Mouse (Mus musculus): ENCODE results near the gene Impdh1. TPM values are rescaled to one million over a fixed set of nuclear protein-coding genes. Genes with fewer than 3 reads are reported as not detected.
"Not testable (repeated sequence)": the region's sequence is repeated elsewhere in the genome, so short reads cannot be mapped to it uniquely, and the experiment has no call there.

Gene Impdh1
- total RNA-seq, 4 experiments from 2014 or later, result 46.9 to 67.5 (median 53.0) TPM

GRCm38 (mm10) chr6:29178888-29179658 lies 37.1 kb downstream of the Impdh1 start, which contains the start of gene Prrt4:
Prrt4 (minus strand) TSS chr6:29179584.
- DNase-seq, result no peak

- no peak for DNase-seq
Observed at GRCm38 (mm10) chr6:29177901-29178879, 38.0 kb downstream of the Impdh1 start.

- DNase-seq, result no peak
Observed at GRCm38 (mm10) chr6:29175113-29175512, 41.1 kb downstream of the Impdh1 start.

- no peak for DNase-seq
Observed at GRCm38 (mm10) chr6:29174368-29174767, 41.8 kb downstream of the Impdh1 start.

GRCm38 (mm10) chr6:29170952-29171388 lies 45.2 kb downstream of the Impdh1 start:
- peak; percentile 53 for DNase-seq

- DNase-seq, result no peak
Observed at GRCm38 (mm10) chr6:29170063-29170921, 45.9 kb downstream of the Impdh1 start.

GRCm38 (mm10) chr6:29169675-29170062 lies 46.5 kb downstream of the Impdh1 start:
- no peak for DNase-seq

- no peak for DNase-seq
Observed at GRCm38 (mm10) chr6:29168871-29169270, 47.3 kb downstream of the Impdh1 start.

- no peak for DNase-seq
Observed at GRCm38 (mm10) chr6:29166196-29166595, 50.0 kb downstream of the Impdh1 start.

- peak; percentile 81 for DNase-seq
Observed at GRCm38 (mm10) chr6:29164314-29165244, 51.6 kb downstream of the Impdh1 start, which contains the start of gene Rbm28. Rbm28 (minus strand) TSS chr6:29165006.

- DNase-seq, result not testable (repeated sequence)
Observed at GRCm38 (mm10) chr6:29161291-29161690, 54.9 kb downstream of the Impdh1 start.

- DNase-seq, result no peak
Observed at GRCm38 (mm10) chr6:29160786-29161185, 55.4 kb downstream of the Impdh1 start.

- no peak for DNase-seq
Observed at GRCm38 (mm10) chr6:29156326-29156725, 59.8 kb downstream of the Impdh1 start.

Small RNA genes within 50 kb of the gene (microRNA-seq; reads per million reads assigned to microRNA genes)
- gene Gm24303, result 0 reads per million in 2 experiments

Other genes with a start within 250 kb of the Impdh1 start
- gene Lep, start 156.1 kb downstream of the Impdh1 start, total RNA-seq (2022), result 100 to 1,000 TPM in 1 of 4 experiments, 10 to 100 TPM in 1, 1 to 10 TPM in 2; 2.5 to 252 (median 51.1) TPM
- gene Rbm28, start 51.4 kb downstream of the Impdh1 start, total RNA-seq (2022), result 10 to 100 TPM; 30.2 to 40.2 (median 35.0) TPM
- 1 to 10 TPM; 3.0 to 8.9 (median 4.8) TPM for gene Prrt4, start 36.8 kb downstream of the Impdh1 start, total RNA-seq (2022)
- gene Hilpda, start 56.1 kb upstream of the Impdh1 start, total RNA-seq (2022), result 1 to 10 TPM; 4.6 to 9.3 (median 7.7) TPM
- under 1 TPM in 1 of 4 experiments, not detected in 3; 0.23 TPM for gene Fam71f2, start 63.2 kb upstream of the Impdh1 start, total RNA-seq (2022)
- not detected for gene Fam71f1, start 102.8 kb upstream of the Impdh1 start, total RNA-seq (2022)
- 100 to 1,000 TPM; 121 to 136 (median 126) TPM for gene Calu, start 131.7 kb upstream of the Impdh1 start, total RNA-seq (2022)
- gene Opn1sw, start 172.1 kb upstream of the Impdh1 start, total RNA-seq (2022), result not detected
- 10 to 100 TPM in 1 of 4 experiments, 1 to 10 TPM in 3; 4.4 to 13.1 (median 5.7) TPM for gene Ccdc136, start 179.9 kb upstream of the Impdh1 start, total RNA-seq (2022)
- 1 to 10 TPM; 2.9 to 8.6 (median 5.2) TPM for gene Flnc, start 216.9 kb upstream of the Impdh1 start, total RNA-seq (2022)

Measured in adrenal gland, adult 8-10 months (tissue).